Mouse (Mus musculus): ENCODE results near the gene Senp2. TPM values are rescaled to one million over a fixed set of nuclear protein-coding genes. Genes with fewer than 3 reads are reported as not detected.
A peak's percentile ranks its signal among the peaks of the same experiment; 100 is the strongest.

The Senp2 gene
- polyA plus RNA-seq, 1 experiment: 66.7 TPM

- Histone ChIP-seq H3K4me1 (ENCODE audit: control insufficient read depth, insufficient read depth, low read length) (peaks cover 9% of the 10 kb centered on the region), H3K4me3 (ENCODE audit: insufficient read depth, low read length) (peak overlapping the region; percentile 99), H3K27ac (ENCODE audit: insufficient read depth, low read depth, low read length) (peak overlapping the region; percentile 67)
- TF ChIP-seq CTCF (IDR thresholded peaks at IDR 0.05; ENCODE audit: low read depth, low read length): no peak
- no peak for TF ChIP-seq POLR2A (IDR thresholded peaks at IDR 0.05; ENCODE audit: borderline replicate concordance, low read depth, low read length)
Measured at GRCm38 (mm10) chr16:22009596-22009995, 312 bp downstream of the Senp2 start.

GRCm38 (mm10) chr16:22015569-22015968, 6.3 kb downstream of the Senp2 start:
- H3K4me1 ChIP-seq (ENCODE audit: control insufficient read depth, insufficient read depth, low read length): peaks cover 16% of the 10 kb centered on the region
- H3K4me3 ChIP-seq (ENCODE audit: insufficient read depth, low read length): no peak overlapping the region
- TF ChIP-seq CTCF (IDR thresholded peaks at IDR 0.05; ENCODE audit: low read depth, low read length): no peak
- no peak for TF ChIP-seq POLR2A (IDR thresholded peaks at IDR 0.05; ENCODE audit: borderline replicate concordance, low read depth, low read length)
- 0 out of 2 replicates have a peak overlapping the region, but pooled peaks have one; percentile 8 for H3K27ac ChIP-seq (ENCODE audit: insufficient read depth, low read depth, low read length)

- Histone ChIP-seq H3K4me1 (ENCODE audit: control insufficient read depth, insufficient read depth, low read length) (peaks cover 7% of the 10 kb centered on the region), H3K4me3 (ENCODE audit: insufficient read depth, low read length) (no peak overlapping the region), H3K27ac (ENCODE audit: insufficient read depth, low read depth, low read length) (no peak overlapping the region)
- TF ChIP-seq CTCF (IDR thresholded peaks at IDR 0.05; ENCODE audit: low read depth, low read length): no peak
- TF ChIP-seq POLR2A (IDR thresholded peaks at IDR 0.05; ENCODE audit: borderline replicate concordance, low read depth, low read length): no peak
Measured at GRCm38 (mm10) chr16:22022122-22022521, 12.8 kb downstream of the Senp2 start.

- no peak overlapping the region for H3K4me3 ChIP-seq (ENCODE audit: insufficient read depth, low read length)
- TF ChIP-seq POLR2A (IDR thresholded peaks at IDR 0.05; ENCODE audit: borderline replicate concordance, low read depth, low read length): no peak
- H3K27ac ChIP-seq (ENCODE audit: insufficient read depth, low read depth, low read length): peak overlapping the region; percentile 69
- H3K4me1 ChIP-seq (ENCODE audit: control insufficient read depth, insufficient read depth, low read length): peaks cover 39% of the 10 kb centered on the region
Measured at GRCm38 (mm10) chr16:22027474-22027873, 18.2 kb downstream of the Senp2 start.

GRCm38 (mm10) chr16:22038554-22038953, 29.3 kb downstream of the Senp2 start:
- Histone ChIP-seq H3K27ac (ENCODE audit: insufficient read depth, low read depth, low read length) (0 out of 2 replicates have a peak overlapping the region, but pooled peaks have one; percentile 3), H3K4me3 (ENCODE audit: insufficient read depth, low read length) (no peak overlapping the region), H3K4me1 (ENCODE audit: control insufficient read depth, insufficient read depth, low read length) (peaks cover 23% of the 10 kb centered on the region)
- TF ChIP-seq CTCF (IDR thresholded peaks at IDR 0.05; ENCODE audit: low read depth, low read length): no peak
- no peak for TF ChIP-seq POLR2A (IDR thresholded peaks at IDR 0.05; ENCODE audit: borderline replicate concordance, low read depth, low read length)

GRCm38 (mm10) chr16:22039978-22040377, 30.7 kb downstream of the Senp2 start:
- Histone ChIP-seq H3K4me1 (ENCODE audit: control insufficient read depth, insufficient read depth, low read length) (peaks cover 34% of the 10 kb centered on the region), H3K27ac (ENCODE audit: insufficient read depth, low read depth, low read length) (no peak overlapping the region), H3K4me3 (ENCODE audit: insufficient read depth, low read length) (no peak overlapping the region)
- no peak for TF ChIP-seq POLR2A (IDR thresholded peaks at IDR 0.05; ENCODE audit: borderline replicate concordance, low read depth, low read length)
- no peak for TF ChIP-seq CTCF (IDR thresholded peaks at IDR 0.05; ENCODE audit: low read depth, low read length)

- Histone ChIP-seq H3K4me1 (ENCODE audit: control insufficient read depth, insufficient read depth, low read length) (peaks cover 36% of the 10 kb centered on the region), H3K27ac (ENCODE audit: insufficient read depth, low read depth, low read length) (peak overlapping the region; percentile 55; the same call in 1 of the 2 replicates), H3K4me3 (ENCODE audit: insufficient read depth, low read length) (no peak overlapping the region)
- TF ChIP-seq POLR2A (IDR thresholded peaks at IDR 0.05; ENCODE audit: borderline replicate concordance, low read depth, low read length): no peak
- TF ChIP-seq CTCF (IDR thresholded peaks at IDR 0.05; ENCODE audit: low read depth, low read length): no peak
Measured at GRCm38 (mm10) chr16:22043830-22044229, 34.5 kb downstream of the Senp2 start.

- Histone ChIP-seq H3K27ac (ENCODE audit: insufficient read depth, low read depth, low read length) (peak overlapping the region; percentile 55), H3K4me3 (ENCODE audit: insufficient read depth, low read length) (no peak overlapping the region), H3K4me1 (ENCODE audit: control insufficient read depth, insufficient read depth, low read length) (peaks cover 29% of the 10 kb centered on the region)
- TF ChIP-seq POLR2A (IDR thresholded peaks at IDR 0.05; ENCODE audit: borderline replicate concordance, low read depth, low read length) (no peak), CTCF (IDR thresholded peaks at IDR 0.05; ENCODE audit: low read depth, low read length) (no peak)
Measured at GRCm38 (mm10) chr16:22045930-22046329, 36.6 kb downstream of the Senp2 start.

- no peak overlapping the region for H3K4me3 ChIP-seq (ENCODE audit: insufficient read depth, low read length)
- H3K27ac ChIP-seq (ENCODE audit: insufficient read depth, low read depth, low read length): peak overlapping the region; percentile 21
- peaks cover 29% of the 10 kb centered on the region for H3K4me1 ChIP-seq (ENCODE audit: control insufficient read depth, insufficient read depth, low read length)
- TF ChIP-seq POLR2A (IDR thresholded peaks at IDR 0.05; ENCODE audit: borderline replicate concordance, low read depth, low read length) (no peak), CTCF (IDR thresholded peaks at IDR 0.05; ENCODE audit: low read depth, low read length) (no peak)
Measured at GRCm38 (mm10) chr16:22046739-22047366, 37.6 kb downstream of the Senp2 start.

- H3K4me3 ChIP-seq (ENCODE audit: insufficient read depth, low read length): no peak overlapping the region
- TF ChIP-seq POLR2A (IDR thresholded peaks at IDR 0.05; ENCODE audit: borderline replicate concordance, low read depth, low read length): no peak
- TF ChIP-seq CTCF (IDR thresholded peaks at IDR 0.05; ENCODE audit: low read depth, low read length): no peak
- no peaks in the 10 kb centered on the region for H3K4me1 ChIP-seq (ENCODE audit: control insufficient read depth, insufficient read depth, low read length)
- H3K27ac ChIP-seq (ENCODE audit: insufficient read depth, low read depth, low read length): no peak overlapping the region
Measured at GRCm38 (mm10) chr16:22053411-22053810, 44.1 kb downstream of the Senp2 start.

Measured in bone marrow macrophage, adult 2 months (primary cell).